Mouse (Mus musculus): Measurements from ENCODE around the gene Kcnk7. TPM values are rescaled to one million over a fixed set of nuclear protein-coding genes. Genes with fewer than 3 reads are reported as not detected.

Gene Kcnk7
- total RNA-seq, 2 experiments from 2014 or later: not detected

- ATAC-seq (ENCODE audit: poor library complexity, severe bottlenecking): no peak
These were observed 41.9 kb downstream of the Kcnk7 start for GRCm38 (mm10) chr19:5745756-5746710.

GRCm38 (mm10) chr19:5746907-5747363 lies 42.8 kb downstream of the Kcnk7 start:
- ATAC-seq (ENCODE audit: poor library complexity, severe bottlenecking): no peak

- ATAC-seq (ENCODE audit: poor library complexity, severe bottlenecking): no peak
These were observed 45.3 kb downstream of the Kcnk7 start for GRCm38 (mm10) chr19:5749476-5749875.

- ATAC-seq (ENCODE audit: poor library complexity, severe bottlenecking): no peak
These were observed 46.8 kb downstream of the Kcnk7 start for GRCm38 (mm10) chr19:5750951-5751350.

GRCm38 (mm10) chr19:5751742-5752141 lies 47.6 kb downstream of the Kcnk7 start:
- ATAC-seq (ENCODE audit: poor library complexity, severe bottlenecking): no peak

- ATAC-seq (ENCODE audit: poor library complexity, severe bottlenecking): no peak
These were observed 52.3 kb downstream of the Kcnk7 start for GRCm38 (mm10) chr19:5756321-5756985.

Other genes starting within 250 kb of the Kcnk7 start
- 0.80 and 1.1 TPM in 2 replicates for gene Ccdc85b, start 246.5 kb upstream of the Kcnk7 start, total RNA-seq (2015)
- 1.7 TPM in 2 replicates for gene Ccdc85b, start 246.5 kb upstream of the Kcnk7 start, total RNA-seq (2017)
- gene Fibp, start 243.8 kb upstream of the Kcnk7 start, total RNA-seq (2015): 55.8 and 64.9 TPM in 2 replicates
- gene Fibp, start 243.8 kb upstream of the Kcnk7 start, total RNA-seq (2017): 93.9 and 115 TPM in 2 replicates
- 5.7 and 12.6 TPM in 2 replicates for gene Ctsw, start 235.9 kb upstream of the Kcnk7 start, total RNA-seq (2015)
- gene Ctsw, start 235.9 kb upstream of the Kcnk7 start, total RNA-seq (2017): 5.9 and 9.1 TPM in 2 replicates
- 0.42 and 1.2 TPM in 2 replicates for gene Efemp2, start 230.4 kb upstream of the Kcnk7 start, total RNA-seq (2015)
- 1.2 TPM in 1 of 2 replicates, not detected in the other for gene Efemp2, start 230.4 kb upstream of the Kcnk7 start, total RNA-seq (2017)
- 16.2 and 16.6 TPM in 2 replicates for gene Mus81, start 216.0 kb upstream of the Kcnk7 start, total RNA-seq (2015)
- 9.2 and 13.8 TPM in 2 replicates for gene Mus81, start 216.0 kb upstream of the Kcnk7 start, total RNA-seq (2017)
- gene Cfl1, start 213.9 kb upstream of the Kcnk7 start, total RNA-seq (2015): 2,162 and 2,175 TPM in 2 replicates
- gene Cfl1, start 213.9 kb upstream of the Kcnk7 start, total RNA-seq (2017): 1,771 and 1,778 TPM in 2 replicates
- gene 1700020D05Rik, start 200.6 kb upstream of the Kcnk7 start, total RNA-seq (2015): 1.8 and 2.1 TPM in 2 replicates
- gene 1700020D05Rik, start 200.6 kb upstream of the Kcnk7 start, total RNA-seq (2017): 0.49 and 1.5 TPM in 2 replicates
- gene Snx32, start 193.8 kb upstream of the Kcnk7 start, total RNA-seq (2015): 2.7 and 4.8 TPM in 2 replicates
- 1.5 and 3.0 TPM in 2 replicates for gene Snx32, start 193.8 kb upstream of the Kcnk7 start, total RNA-seq (2017)
- gene Ovol1, start 143.7 kb upstream of the Kcnk7 start, total RNA-seq (2015): 0.07 and 0.14 TPM in 2 replicates
- 0.07 TPM in 1 of 2 replicates, not detected in the other for gene Ovol1, start 143.7 kb upstream of the Kcnk7 start, total RNA-seq (2017)
- 18.3 and 23.2 TPM in 2 replicates for gene Ap5b1, start 136.3 kb upstream of the Kcnk7 start, total RNA-seq (2015)
- gene Ap5b1, start 136.3 kb upstream of the Kcnk7 start, total RNA-seq (2017): 16.4 and 22.5 TPM in 2 replicates
- gene Rnaseh2c, start 102.5 kb upstream of the Kcnk7 start, total RNA-seq (2015): 116 and 125 TPM in 2 replicates
- gene Rnaseh2c, start 102.5 kb upstream of the Kcnk7 start, total RNA-seq (2017): 94.6 and 136 TPM in 2 replicates
- 34.2 and 47.8 TPM in 2 replicates for gene Kat5, start 94.1 kb upstream of the Kcnk7 start, total RNA-seq (2015)
- gene Kat5, start 94.1 kb upstream of the Kcnk7 start, total RNA-seq (2017): 69.4 and 73.9 TPM in 2 replicates
- 51.9 and 56.6 TPM in 2 replicates for gene Rela, start 66.9 kb upstream of the Kcnk7 start, total RNA-seq (2015)
- 46.1 and 47.8 TPM in 2 replicates for gene Rela, start 66.9 kb upstream of the Kcnk7 start, total RNA-seq (2017)
- gene Sipa1, start 40.7 kb upstream of the Kcnk7 start, total RNA-seq (2015): 50.8 and 65.8 TPM in 2 replicates
- gene Sipa1, start 40.7 kb upstream of the Kcnk7 start, total RNA-seq (2017): 50.1 and 78.7 TPM in 2 replicates
- 30.3 and 35.3 TPM in 2 replicates for gene Map3k11, start 15.6 kb upstream of the Kcnk7 start, total RNA-seq (2015)
- gene Map3k11, start 15.6 kb upstream of the Kcnk7 start, total RNA-seq (2017): 39.8 and 50.8 TPM in 2 replicates
- 25.9 and 33.1 TPM in 2 replicates for gene Pcnx3, start 15.5 kb upstream of the Kcnk7 start, total RNA-seq (2015)
- gene Pcnx3, start 15.5 kb upstream of the Kcnk7 start, total RNA-seq (2017): 19.3 and 19.6 TPM in 2 replicates
- 30.8 and 31.0 TPM in 2 replicates for gene Ehbp1l1, start 21.9 kb downstream of the Kcnk7 start, total RNA-seq (2015)
- gene Ehbp1l1, start 21.9 kb downstream of the Kcnk7 start, total RNA-seq (2017): 118 and 119 TPM in 2 replicates
- 95.7 and 114 TPM in 2 replicates for gene Fam89b, start 25.3 kb downstream of the Kcnk7 start, total RNA-seq (2015)
- gene Fam89b, start 25.3 kb downstream of the Kcnk7 start, total RNA-seq (2017): 65.5 and 78.8 TPM in 2 replicates
- gene Ltbp3, start 36.5 kb downstream of the Kcnk7 start, total RNA-seq (2015): 1.5 TPM in 1 of 2 replicates, not detected in the other
- 0.18 and 2.8 TPM in 2 replicates for gene Ltbp3, start 36.5 kb downstream of the Kcnk7 start, total RNA-seq (2017)
- gene Scyl1, start 67.1 kb downstream of the Kcnk7 start, total RNA-seq (2015): 20.2 and 21.8 TPM in 2 replicates
- 30.9 and 41.5 TPM in 2 replicates for gene Scyl1, start 67.1 kb downstream of the Kcnk7 start, total RNA-seq (2017)
- 21.4 and 21.9 TPM in 2 replicates for gene Frmd8, start 170.9 kb downstream of the Kcnk7 start, total RNA-seq (2015)
- gene Frmd8, start 170.9 kb downstream of the Kcnk7 start, total RNA-seq (2017): 19.3 and 23.3 TPM in 2 replicates
- gene Slc25a45, start 173.4 kb downstream of the Kcnk7 start, total RNA-seq (2015): 55.6 and 67.9 TPM in 2 replicates
- gene Slc25a45, start 173.4 kb downstream of the Kcnk7 start, total RNA-seq (2017): 69.1 and 73.5 TPM in 2 replicates
- 0.54 and 0.59 TPM in 2 replicates for gene Tigd3, start 189.8 kb downstream of the Kcnk7 start, total RNA-seq (2015)
- gene Tigd3, start 189.8 kb downstream of the Kcnk7 start, total RNA-seq (2017): 1.0 and 1.8 TPM in 2 replicates
- gene Dpf2, start 208.6 kb downstream of the Kcnk7 start, total RNA-seq (2015): 52.2 and 52.4 TPM in 2 replicates
- 88.7 and 107 TPM in 2 replicates for gene Dpf2, start 208.6 kb downstream of the Kcnk7 start, total RNA-seq (2017)
- 3.0 and 3.4 TPM in 2 replicates for gene Cdc42ep2, start 220.4 kb downstream of the Kcnk7 start, total RNA-seq (2015)
- 1.7 and 1.9 TPM in 2 replicates for gene Cdc42ep2, start 220.4 kb downstream of the Kcnk7 start, total RNA-seq (2017)

Data from megakaryocyte, adult 5-6 weeks (primary cell).